Mouse (Mus musculus): ENCODE measurements at regions not wholly inside any gene's neighbourhood (a gene's known extent, or its start where the extent isn't known, plus 50 kb on each side); places are given as distances from the start of the nearest gene placed in this dataset.
"Not testable (repeated sequence)": the region's sequence is repeated elsewhere in the genome, so short reads cannot be mapped to it uniquely, and the experiment has no call there.

DNA sequence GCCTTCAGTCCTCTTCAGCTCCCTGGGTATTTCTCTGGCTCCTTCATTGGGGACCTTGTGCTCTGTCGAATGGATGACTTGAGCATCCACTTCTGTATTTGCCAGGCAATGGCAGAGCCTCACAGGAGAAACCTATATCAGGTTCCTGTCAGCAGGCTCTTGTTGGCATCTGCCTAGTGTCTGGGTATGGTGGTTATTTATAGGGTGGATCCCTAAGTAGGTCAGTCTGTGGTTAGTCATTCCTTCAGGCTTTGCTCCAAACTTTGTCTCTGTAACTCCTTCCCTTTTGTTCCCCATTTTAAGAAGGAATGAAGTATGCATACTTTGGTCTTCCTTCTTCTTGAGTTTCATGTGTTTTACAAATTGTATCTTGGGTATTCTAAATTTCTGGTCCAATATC lies 522.4 kb upstream of the St8sia4 start:
- WGBS: 78% methylated on average over 1 of the region's 1 CpGs
- not testable (repeated sequence) for H3K4me2 ChIP-seq (ENCODE audit: low read length); H3K36me3 ChIP-seq (ENCODE audit: control insufficient read depth, insufficient read depth, low read length); H3K4me1 ChIP-seq (ENCODE audit: control insufficient read depth, insufficient read depth, low read length); H3K4me3 ChIP-seq (ENCODE audit: low read depth, low read length); H3K27ac ChIP-seq (ENCODE audit: low read depth, low read length); H3K9ac ChIP-seq (ENCODE audit: low read length); H3K27me3 ChIP-seq (replicated peaks; ENCODE audit: control insufficient read depth, insufficient read depth, low read length); DNase-seq (ENCODE audit: low spot score); ATAC-seq; H3K9me3 ChIP-seq (replicated peaks; ENCODE audit: control insufficient read depth, low read length)

DNA sequence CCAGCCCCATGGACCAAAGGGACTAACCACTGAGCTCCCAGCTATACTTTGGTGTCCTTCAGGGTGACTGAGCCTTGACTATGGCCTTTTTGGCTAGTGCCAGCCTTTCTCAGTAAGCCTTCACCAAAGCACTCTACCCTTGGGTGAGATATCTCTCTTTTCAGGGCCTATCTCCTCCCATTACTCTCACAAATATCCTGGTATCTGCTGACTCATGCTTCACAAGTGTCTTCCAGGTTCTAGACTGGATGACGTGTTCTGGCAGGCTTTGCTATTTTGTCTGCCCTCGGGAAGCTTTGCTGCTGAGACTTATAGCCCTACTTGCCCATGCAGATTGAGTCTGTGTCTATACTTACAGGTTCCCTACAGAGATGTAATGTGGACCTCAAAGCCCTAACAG lies 499.4 kb upstream of the St8sia4 start:
- Histone ChIP-seq H3K9ac (ENCODE audit: low read length) (no peak overlapping the region), H3K4me3 (ENCODE audit: low read depth, low read length) (no peak overlapping the region), H3K4me1 (ENCODE audit: control insufficient read depth, insufficient read depth, low read length) (no peaks in the 10 kb centered on the region), H3K36me3 (ENCODE audit: control insufficient read depth, insufficient read depth, low read length) (no peaks in the 10 kb centered on the region), H3K27ac (ENCODE audit: low read depth, low read length) (no peak overlapping the region), H3K27me3 (replicated peaks; ENCODE audit: control insufficient read depth, insufficient read depth, low read length) (no peaks in the 10 kb centered on the region), H3K9me3 (replicated peaks; ENCODE audit: control insufficient read depth, low read length) (no peaks in the 10 kb centered on the region), H3K4me2 (ENCODE audit: low read length) (no peak overlapping the region)
- DNase-seq (ENCODE audit: low spot score): no peak
- WGBS: 80% methylated on average over 2 of the region's 2 CpGs
- no peak for ATAC-seq

DNA sequence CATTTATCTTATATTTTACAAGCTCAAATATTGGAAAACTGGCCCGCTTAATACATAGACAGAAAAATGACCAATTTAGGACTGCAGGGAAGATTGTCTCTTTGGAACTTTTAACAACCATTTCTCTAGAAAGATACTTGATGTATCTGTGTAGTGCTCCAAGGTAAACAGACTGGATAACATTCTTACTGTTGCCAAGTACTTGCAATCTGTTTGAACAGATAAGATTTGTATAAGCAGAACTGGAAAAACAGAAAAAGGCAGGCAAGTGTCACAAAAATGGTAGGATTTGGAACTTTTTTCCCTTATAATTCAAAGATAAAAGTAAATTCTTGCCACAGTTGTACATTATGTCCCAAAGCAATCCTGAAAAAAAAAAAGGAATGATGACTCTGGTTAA lies 488.1 kb upstream of the St8sia4 start:
- ATAC-seq (no peak), DNase-seq (ENCODE audit: low spot score) (peak; percentile 1)
- Histone ChIP-seq H3K4me2 (ENCODE audit: low read length) (no peak overlapping the region), H3K9me3 (replicated peaks; ENCODE audit: control insufficient read depth, low read length) (no peaks in the 10 kb centered on the region), H3K36me3 (ENCODE audit: control insufficient read depth, insufficient read depth, low read length) (no peaks in the 10 kb centered on the region), H3K27me3 (replicated peaks; ENCODE audit: control insufficient read depth, insufficient read depth, low read length) (no peaks in the 10 kb centered on the region), H3K9ac (ENCODE audit: low read length) (no peak overlapping the region), H3K27ac (ENCODE audit: low read depth, low read length) (no peak overlapping the region), H3K4me3 (ENCODE audit: low read depth, low read length) (no peak overlapping the region), H3K4me1 (ENCODE audit: control insufficient read depth, insufficient read depth, low read length) (no peaks in the 10 kb centered on the region)
- WGBS: 92% methylated on average over 1 of the region's 1 CpGs

DNA sequence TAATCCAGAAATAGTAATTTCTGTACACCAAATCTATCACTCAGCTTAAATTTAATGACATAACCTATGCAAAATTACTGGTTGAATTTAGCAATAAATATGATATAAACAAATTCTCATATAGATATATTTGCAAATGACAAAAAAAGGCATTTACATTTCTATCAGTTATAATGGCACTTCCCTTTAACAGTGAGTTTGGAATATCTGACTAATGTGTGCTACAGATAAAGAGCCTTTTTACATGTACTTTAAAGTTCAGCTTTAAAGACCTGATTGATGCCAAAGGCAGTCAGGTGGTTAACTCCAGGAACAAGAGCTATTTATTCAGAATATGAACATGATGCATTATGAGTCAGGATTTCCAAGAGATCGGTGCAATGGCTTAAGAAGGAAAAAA lies 461.2 kb upstream of the St8sia4 start:
- no peaks in the 10 kb centered on the region for H3K9me3 ChIP-seq (replicated peaks; ENCODE audit: control insufficient read depth, low read length)
- no peak overlapping the region for H3K9ac ChIP-seq (ENCODE audit: low read length)
- ATAC-seq (no peak), DNase-seq (ENCODE audit: low spot score) (no peak)
- no peak overlapping the region for H3K27ac ChIP-seq (ENCODE audit: low read depth, low read length)
- H3K4me2 ChIP-seq (ENCODE audit: low read length): no peak overlapping the region
- H3K36me3 ChIP-seq (ENCODE audit: control insufficient read depth, insufficient read depth, low read length): no peaks in the 10 kb centered on the region
- H3K27me3 ChIP-seq (replicated peaks; ENCODE audit: control insufficient read depth, insufficient read depth, low read length): no peaks in the 10 kb centered on the region
- no peak overlapping the region for H3K4me3 ChIP-seq (ENCODE audit: low read depth, low read length)
- no peaks in the 10 kb centered on the region for H3K4me1 ChIP-seq (ENCODE audit: control insufficient read depth, insufficient read depth, low read length)
- 97% methylated on average over 1 of the region's 1 CpGs for WGBS

DNA sequence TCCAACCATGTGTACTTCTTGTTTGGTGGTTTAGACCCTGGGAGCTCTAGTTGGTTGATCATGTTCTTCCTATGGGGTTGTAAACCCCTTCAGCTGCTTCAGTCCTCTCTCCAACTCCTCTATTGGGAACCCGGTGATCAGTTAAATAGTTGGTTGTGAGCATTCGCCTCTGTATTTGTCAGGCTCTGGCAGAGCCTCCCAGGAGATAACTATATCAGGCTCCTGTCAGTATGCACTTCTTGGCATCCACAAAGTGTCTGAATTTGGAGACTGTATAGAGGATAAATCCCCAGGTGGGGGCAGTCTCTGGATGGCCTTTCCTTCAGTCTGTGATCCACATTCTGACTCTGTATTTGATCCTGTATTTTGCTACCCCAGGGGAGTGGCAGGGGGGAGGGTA lies 440.6 kb upstream of the St8sia4 start:
- no peak overlapping the region for H3K4me2 ChIP-seq (ENCODE audit: low read length)
- no peak for DNase-seq (ENCODE audit: low spot score)
- no peak overlapping the region for H3K4me3 ChIP-seq (ENCODE audit: low read depth, low read length)
- H3K4me1 ChIP-seq (ENCODE audit: control insufficient read depth, insufficient read depth, low read length): no peaks in the 10 kb centered on the region
- H3K36me3 ChIP-seq (ENCODE audit: control insufficient read depth, insufficient read depth, low read length): no peaks in the 10 kb centered on the region
- 98% methylated on average over 2 of the region's 2 CpGs for WGBS
- H3K27me3 ChIP-seq (replicated peaks; ENCODE audit: control insufficient read depth, insufficient read depth, low read length): no peaks in the 10 kb centered on the region
- H3K9ac ChIP-seq (ENCODE audit: low read length): no peak overlapping the region
- H3K9me3 ChIP-seq (replicated peaks; ENCODE audit: control insufficient read depth, low read length): no peaks in the 10 kb centered on the region
- H3K27ac ChIP-seq (ENCODE audit: low read depth, low read length): no peak overlapping the region
- ATAC-seq: no peak

DNA sequence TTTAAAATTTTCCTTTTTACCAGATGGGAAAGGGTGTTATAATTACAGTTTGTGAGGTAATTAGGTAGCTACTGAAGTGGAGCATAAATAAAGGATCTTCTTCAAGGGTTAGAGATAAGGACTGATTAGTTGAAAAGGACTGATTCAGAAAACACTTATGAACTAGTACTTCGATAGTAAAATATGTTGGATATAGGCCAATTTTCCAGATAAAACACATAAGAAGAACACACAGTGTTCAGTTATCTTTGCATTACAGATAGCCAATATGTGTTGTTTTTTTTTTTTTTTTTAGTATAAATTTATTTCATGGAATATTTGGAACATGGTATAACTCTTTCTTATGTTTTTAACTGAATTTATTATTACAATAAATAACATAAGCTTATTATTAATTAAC lies 438.0 kb upstream of the St8sia4 start:
- WGBS: 73% methylated on average over 1 of the region's 1 CpGs
- ATAC-seq (no peak), DNase-seq (ENCODE audit: low spot score) (no peak)

DNA sequence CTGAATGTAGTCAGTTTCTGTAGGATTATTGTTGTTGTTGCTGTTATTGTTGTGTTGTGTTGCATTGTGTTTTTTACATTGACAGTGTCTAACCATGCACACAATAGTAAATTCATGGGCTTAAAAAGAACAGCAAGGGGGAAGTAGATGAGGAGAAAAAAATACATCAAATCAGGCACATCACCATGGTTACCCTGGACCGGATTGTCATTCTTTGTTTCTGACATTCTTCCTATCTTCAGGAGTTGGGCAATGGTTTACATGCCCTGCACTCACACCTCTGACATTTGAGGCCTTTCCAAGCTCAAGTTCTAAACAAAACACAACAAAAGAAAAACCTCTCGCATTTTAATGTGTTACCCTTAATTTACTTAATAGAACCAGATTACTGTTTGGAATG lies 416.2 kb upstream of the St8sia4 start:
- WGBS: 10% methylated on average over 2 of the region's 2 CpGs

More for the DNA sequence above, 438.0 kb upstream of the St8sia4 start:
- Histone ChIP-seq H3K9ac (ENCODE audit: low read length) (no peak overlapping the region), H3K4me1 (ENCODE audit: control insufficient read depth, insufficient read depth, low read length) (no peaks in the 10 kb centered on the region), H3K4me3 (ENCODE audit: low read depth, low read length) (no peak overlapping the region), H3K27ac (ENCODE audit: low read depth, low read length) (no peak overlapping the region), H3K9me3 (replicated peaks; ENCODE audit: control insufficient read depth, low read length) (no peaks in the 10 kb centered on the region), H3K27me3 (replicated peaks; ENCODE audit: control insufficient read depth, insufficient read depth, low read length) (no peaks in the 10 kb centered on the region), H3K4me2 (ENCODE audit: low read length) (no peak overlapping the region), H3K36me3 (ENCODE audit: control insufficient read depth, insufficient read depth, low read length) (no peaks in the 10 kb centered on the region)

DNA sequence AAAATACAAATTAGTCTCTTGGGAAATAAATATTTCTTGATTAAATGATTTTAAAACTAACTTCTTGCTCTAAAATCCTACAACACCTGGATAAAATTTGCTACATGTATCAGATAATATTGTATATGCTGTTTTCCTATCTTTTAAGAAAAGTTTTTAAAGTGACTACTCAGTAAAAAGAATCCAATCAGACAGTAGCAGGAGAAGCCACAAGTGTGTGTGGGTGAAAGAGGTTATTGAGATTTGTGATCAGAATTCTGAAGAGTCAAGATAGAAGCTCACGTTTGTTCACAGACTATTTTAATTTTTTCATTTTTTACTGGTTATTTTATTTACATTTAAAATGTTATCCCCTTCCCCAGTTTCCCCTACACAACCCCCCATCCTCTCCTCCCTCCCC lies 407.3 kb upstream of the St8sia4 start:
- H3K27ac ChIP-seq (ENCODE audit: low read depth, low read length): no peak overlapping the region
- H3K36me3 ChIP-seq (ENCODE audit: control insufficient read depth, insufficient read depth, low read length): no peaks in the 10 kb centered on the region
- no peak overlapping the region for H3K4me3 ChIP-seq (ENCODE audit: low read depth, low read length)
- WGBS: 91% methylated on average over 1 of the region's 1 CpGs
- DNase-seq (ENCODE audit: low spot score) (no peak), ATAC-seq (no peak)
- H3K9me3 ChIP-seq (replicated peaks; ENCODE audit: control insufficient read depth, low read length): no peaks in the 10 kb centered on the region
- no peak overlapping the region for H3K9ac ChIP-seq (ENCODE audit: low read length)
- H3K4me2 ChIP-seq (ENCODE audit: low read length): no peak overlapping the region
- H3K27me3 ChIP-seq (replicated peaks; ENCODE audit: control insufficient read depth, insufficient read depth, low read length): no peaks in the 10 kb centered on the region
- no peaks in the 10 kb centered on the region for H3K4me1 ChIP-seq (ENCODE audit: control insufficient read depth, insufficient read depth, low read length)

More for the DNA sequence above, 416.2 kb upstream of the St8sia4 start:
- H3K9me3 ChIP-seq (replicated peaks; ENCODE audit: control insufficient read depth, low read length): no peaks in the 10 kb centered on the region
- ATAC-seq (peak; percentile 52; the same call in 1 of the 2 replicates), DNase-seq (ENCODE audit: low spot score) (peak; percentile 40)
- no peaks in the 10 kb centered on the region for H3K4me1 ChIP-seq (ENCODE audit: control insufficient read depth, insufficient read depth, low read length)
- no peak overlapping the region for H3K9ac ChIP-seq (ENCODE audit: low read length)
- H3K27ac ChIP-seq (ENCODE audit: low read depth, low read length): no peak overlapping the region
- no peak overlapping the region for H3K4me3 ChIP-seq (ENCODE audit: low read depth, low read length)
- no peaks in the 10 kb centered on the region for H3K27me3 ChIP-seq (replicated peaks; ENCODE audit: control insufficient read depth, insufficient read depth, low read length)
- no peak overlapping the region for H3K4me2 ChIP-seq (ENCODE audit: low read length)
- no peaks in the 10 kb centered on the region for H3K36me3 ChIP-seq (ENCODE audit: control insufficient read depth, insufficient read depth, low read length)

DNA sequence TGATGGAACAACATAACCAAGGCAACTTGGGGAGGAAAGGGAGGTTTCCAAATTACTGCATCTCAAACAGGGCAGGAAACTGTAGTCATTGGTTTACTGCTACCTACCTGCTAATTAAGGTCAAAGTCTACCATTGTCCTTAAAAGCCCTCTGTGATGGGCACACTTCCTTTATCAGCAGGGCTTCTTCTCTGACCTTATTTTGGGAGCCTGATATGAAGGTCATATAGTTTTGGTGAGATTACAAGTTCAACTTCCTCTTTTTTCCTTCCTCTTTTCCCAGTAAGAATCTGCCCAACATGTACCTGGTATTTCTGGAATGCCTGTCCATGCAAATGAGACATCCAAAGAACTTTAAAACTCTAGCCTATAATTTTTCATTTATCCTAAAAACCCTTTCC lies 394.0 kb upstream of the St8sia4 start:
- Histone ChIP-seq H3K27ac (ENCODE audit: low read depth, low read length) (no peak overlapping the region), H3K4me2 (ENCODE audit: low read length) (no peak overlapping the region), H3K4me3 (ENCODE audit: low read depth, low read length) (no peak overlapping the region), H3K9ac (ENCODE audit: low read length) (no peak overlapping the region), H3K9me3 (replicated peaks; ENCODE audit: control insufficient read depth, low read length) (no peaks in the 10 kb centered on the region), H3K36me3 (ENCODE audit: control insufficient read depth, insufficient read depth, low read length) (no peaks in the 10 kb centered on the region), H3K4me1 (ENCODE audit: control insufficient read depth, insufficient read depth, low read length) (no peaks in the 10 kb centered on the region), H3K27me3 (replicated peaks; ENCODE audit: control insufficient read depth, insufficient read depth, low read length) (no peaks in the 10 kb centered on the region)
- DNase-seq (ENCODE audit: low spot score): no peak
- no peak for ATAC-seq

DNA sequence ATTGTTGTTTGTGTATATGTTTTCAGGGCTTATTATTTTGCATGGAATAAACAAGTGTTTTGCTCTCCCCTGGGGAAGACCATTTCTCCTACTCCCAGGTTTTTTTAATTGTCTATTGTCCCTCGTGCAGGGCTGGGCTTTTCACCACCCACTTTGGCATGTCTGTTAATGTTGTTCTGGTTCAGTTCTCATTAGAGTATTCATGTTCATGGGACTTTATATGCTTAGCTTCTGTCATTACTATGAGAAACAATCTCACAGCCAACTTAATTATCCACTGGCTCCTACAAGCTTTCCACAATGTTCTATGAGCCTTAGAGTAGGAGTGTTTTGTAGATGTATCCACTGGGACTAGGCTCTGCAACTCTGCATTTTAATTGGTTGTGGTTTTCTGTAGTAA lies 381.9 kb upstream of the St8sia4 start:
- 10% methylated on average over 1 of the region's 1 CpGs for WGBS
- DNase-seq (ENCODE audit: low spot score): peak; percentile 37

More for the DNA sequence above, 381.9 kb upstream of the St8sia4 start:
- H3K4me1 ChIP-seq (ENCODE audit: control insufficient read depth, insufficient read depth, low read length): no peaks in the 10 kb centered on the region
- H3K4me3 ChIP-seq (ENCODE audit: low read depth, low read length): no peak overlapping the region
- H3K9me3 ChIP-seq (replicated peaks; ENCODE audit: control insufficient read depth, low read length): no peaks in the 10 kb centered on the region
- H3K27me3 ChIP-seq (replicated peaks; ENCODE audit: control insufficient read depth, insufficient read depth, low read length): no peaks in the 10 kb centered on the region
- no peak overlapping the region for H3K9ac ChIP-seq (ENCODE audit: low read length)
- ATAC-seq: peak; percentile 65
- no peaks in the 10 kb centered on the region for H3K36me3 ChIP-seq (ENCODE audit: control insufficient read depth, insufficient read depth, low read length)
- H3K27ac ChIP-seq (ENCODE audit: low read depth, low read length): no peak overlapping the region
- H3K4me2 ChIP-seq (ENCODE audit: low read length): no peak overlapping the region

Measured in forebrain, embryonic 14.5 days (tissue).